Mouse (Mus musculus) liver (tissue): ENCODE measurements around the gene Gm20671.
A peak's percentile ranks its signal among the peaks of the same experiment; 100 is the strongest.
"Not testable (repeated sequence)": the region's sequence is repeated elsewhere in the genome, so short reads cannot be mapped to it uniquely, and the experiment has no call there.

Experiments
- DNase-seq: peaks from one replicate; pipeline ENCODE4 v3.0.0-alpha.2; 2020; ENCODE audit warnings: mixed read lengths

Gene Gm20671

GRCm38 (mm10) chr5:32827009-32827408 lies at the start of gene Gm20671:
TSS of gene Gm20671 (minus strand) at chr5:32827109.
- DNase-seq, result no peak

- no peak for DNase-seq
Measured at GRCm38 (mm10) chr5:32872346-32872745, 45.4 kb upstream of the Gm20671 start.

DNA sequence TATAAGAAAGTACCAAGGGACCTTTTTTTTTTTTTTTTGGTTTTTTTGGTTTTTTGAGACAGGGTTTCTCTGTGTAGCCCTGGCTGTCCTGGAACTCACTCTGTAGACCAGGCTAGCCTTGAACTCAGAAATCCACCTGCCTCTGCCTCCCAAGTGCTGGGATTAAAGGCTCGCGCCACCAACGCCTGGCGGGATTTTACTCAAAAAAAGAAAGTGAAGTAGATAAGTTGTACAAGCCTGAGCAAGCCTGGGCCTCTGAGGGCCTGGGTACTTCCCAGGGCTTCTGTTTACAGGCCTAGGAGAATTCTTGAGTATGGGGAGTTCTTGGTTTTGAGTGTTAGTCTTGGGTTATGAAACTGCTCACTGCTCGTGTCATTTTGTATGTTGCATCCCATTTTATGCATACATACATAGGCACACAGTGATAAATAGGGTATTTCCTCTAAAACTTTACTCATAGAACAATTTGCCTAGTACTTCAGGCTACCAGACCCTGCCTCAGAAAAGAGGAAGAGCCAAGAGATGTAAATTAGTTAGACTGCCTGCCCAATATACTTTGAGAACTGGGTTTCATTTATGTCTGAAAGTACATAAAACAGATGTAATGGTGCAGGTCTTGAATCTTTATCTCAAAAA lies 42.6 kb upstream of the Gm20671 start:
- no peak for DNase-seq

DNA sequence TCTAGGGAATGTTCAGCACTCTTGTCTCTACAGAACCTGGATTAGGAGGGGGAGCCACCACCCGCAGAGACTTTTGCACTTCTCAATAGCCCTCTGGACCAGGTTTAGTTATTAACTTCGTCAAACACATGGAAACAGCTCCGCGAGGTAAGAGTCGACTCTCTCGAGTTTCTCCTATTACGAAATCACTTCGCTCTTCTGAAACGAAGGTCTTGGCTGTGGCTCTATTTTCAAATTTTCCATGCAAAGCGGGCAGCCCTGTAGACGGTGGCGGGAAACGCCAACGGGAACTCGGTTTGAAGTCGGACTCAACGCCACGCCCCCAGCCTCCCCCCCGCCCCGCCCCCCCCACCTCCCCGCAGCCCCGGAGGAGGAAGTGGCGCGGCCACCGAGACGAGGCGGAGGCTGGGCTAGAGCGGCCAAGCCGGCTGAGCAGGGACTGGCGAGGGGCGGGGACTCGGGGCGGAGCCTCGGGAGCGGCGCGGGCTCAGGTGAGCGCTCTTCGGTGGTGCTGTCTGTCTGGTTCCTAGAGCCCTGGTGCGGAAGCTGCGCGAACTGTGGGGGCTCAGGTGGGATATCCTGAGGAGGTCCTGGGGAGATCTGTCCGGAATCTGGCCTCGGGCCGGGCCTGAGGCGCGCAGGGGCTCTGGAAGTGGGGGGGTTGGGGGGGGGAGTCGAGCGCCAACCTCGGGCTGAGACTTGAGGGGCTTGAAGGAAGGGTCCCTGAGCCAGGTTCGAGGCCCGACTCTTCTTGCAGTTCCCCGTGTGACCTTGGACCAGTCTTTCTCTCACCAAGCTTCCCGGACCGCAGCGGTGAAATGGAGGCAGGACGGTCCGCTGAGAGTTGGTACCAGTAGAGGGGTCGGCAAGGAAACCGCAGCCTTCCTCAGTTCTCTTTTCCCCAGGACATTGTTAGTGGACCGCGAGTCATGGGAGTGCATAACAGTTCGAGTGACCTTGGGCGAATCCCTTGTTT lies 36.6 kb upstream of the Gm20671 start, which contains the start of gene Depdc5:
Gene Depdc5 (plus strand): TSS at position 449 of the 976 bp plus-strand sequence.
- peak; percentile 99 for DNase-seq

DNA sequence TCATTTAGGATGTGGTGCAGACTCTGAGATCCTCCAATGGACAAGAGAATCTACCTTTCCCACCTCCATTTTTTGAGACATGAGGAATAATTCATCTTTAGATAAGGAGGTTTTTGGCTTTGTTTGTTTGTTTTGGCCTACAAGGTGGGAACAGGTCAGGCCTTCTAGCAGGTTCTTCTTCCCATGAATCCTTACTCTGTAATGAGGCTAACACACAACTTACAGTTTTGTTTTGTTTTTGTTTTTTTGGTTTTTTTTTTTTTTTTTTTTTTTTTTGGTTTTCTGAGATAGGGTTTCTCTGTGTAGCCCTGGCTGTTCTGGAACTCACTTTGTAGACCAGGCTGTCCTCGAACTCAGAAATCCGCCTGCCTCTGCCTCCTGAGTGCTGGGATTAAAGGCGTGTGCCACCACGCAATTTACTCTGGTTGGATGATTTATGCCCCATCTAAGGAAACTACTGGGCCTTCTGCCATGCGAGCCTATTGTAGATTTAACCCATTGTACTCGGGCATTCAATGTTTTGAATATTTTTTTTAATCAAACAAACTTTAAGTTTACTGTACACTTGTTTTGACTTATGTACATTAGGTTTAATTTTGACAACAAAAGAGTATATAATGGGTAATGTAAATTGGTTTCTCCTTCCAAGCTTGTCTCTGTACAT lies 35.7 kb upstream of the Gm20671 start:
- no peak for DNase-seq

DNA sequence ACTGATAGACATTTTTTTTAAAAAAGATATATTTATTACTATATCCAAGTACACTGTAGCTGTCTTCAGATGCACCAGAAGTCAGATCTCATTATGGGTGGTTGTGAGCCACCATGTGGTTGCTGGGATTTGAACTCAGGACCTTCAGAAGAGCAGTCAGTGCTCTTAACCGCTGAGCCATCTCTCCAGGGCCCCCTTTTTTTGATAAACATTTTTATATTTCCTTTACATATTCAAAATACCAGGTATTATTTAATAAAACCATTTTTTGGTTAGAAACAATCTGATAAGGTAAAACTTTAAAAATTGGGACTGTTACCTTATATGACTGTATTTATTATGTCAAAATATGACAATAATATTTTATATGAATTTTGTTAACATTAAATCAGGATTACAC lies 34.2 kb upstream of the Gm20671 start:
- DNase-seq, result no peak

DNA sequence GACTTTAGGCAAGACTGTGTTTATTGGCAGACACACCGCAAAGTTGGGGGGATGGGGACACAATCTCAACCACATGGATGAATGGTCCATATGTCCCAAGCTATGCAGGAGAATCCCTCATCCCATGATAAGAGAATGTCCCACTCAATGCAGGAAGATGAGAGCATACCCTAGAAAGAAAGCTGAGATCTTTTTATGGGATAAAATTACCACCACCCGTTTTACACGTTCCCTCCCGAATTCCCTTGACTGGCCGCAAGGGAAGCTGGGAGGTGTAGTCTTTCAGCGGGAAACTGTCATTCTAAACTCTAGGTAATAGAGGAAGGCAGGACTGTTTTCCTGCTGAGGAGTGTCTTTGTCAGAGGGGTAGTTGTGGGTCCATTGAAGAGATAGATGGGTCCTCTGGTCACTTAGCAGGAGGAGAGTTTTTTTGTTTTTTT lies 30.9 kb upstream of the Gm20671 start:
- peak; percentile 53 for DNase-seq

GRCm38 (mm10) chr5:32855274-32855673 lies 28.4 kb upstream of the Gm20671 start:
- DNase-seq, result not testable (repeated sequence)

- DNase-seq, result no peak
Measured at GRCm38 (mm10) chr5:32854818-32855217, 27.9 kb upstream of the Gm20671 start.

GRCm38 (mm10) chr5:32853731-32854507 lies 27.0 kb upstream of the Gm20671 start, which contains the start of gene Prr14l:
TSS of gene Prr14l (minus strand) at chr5:32854256.
- DNase-seq, result peak; percentile 98

DNA sequence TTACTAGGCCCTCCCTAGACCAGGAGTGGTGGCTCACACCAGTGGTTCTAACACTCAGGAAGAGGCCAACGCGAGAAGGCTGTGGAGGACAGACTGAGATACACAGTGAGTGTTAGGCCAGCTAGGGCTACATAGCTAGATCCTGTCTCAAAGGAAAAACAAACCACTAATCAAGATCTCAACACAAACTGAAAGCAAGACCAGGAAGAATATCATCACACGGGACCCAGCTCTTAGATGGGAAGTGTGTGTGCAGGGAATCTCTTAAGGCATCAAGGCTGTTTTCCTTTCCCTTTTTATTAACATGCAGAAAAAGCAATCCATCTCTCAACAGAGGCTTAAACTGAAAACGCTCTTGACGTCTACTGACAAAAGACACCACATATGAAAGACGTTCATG lies 25.1 kb upstream of the Gm20671 start:
- DNase-seq, result no peak

DNA sequence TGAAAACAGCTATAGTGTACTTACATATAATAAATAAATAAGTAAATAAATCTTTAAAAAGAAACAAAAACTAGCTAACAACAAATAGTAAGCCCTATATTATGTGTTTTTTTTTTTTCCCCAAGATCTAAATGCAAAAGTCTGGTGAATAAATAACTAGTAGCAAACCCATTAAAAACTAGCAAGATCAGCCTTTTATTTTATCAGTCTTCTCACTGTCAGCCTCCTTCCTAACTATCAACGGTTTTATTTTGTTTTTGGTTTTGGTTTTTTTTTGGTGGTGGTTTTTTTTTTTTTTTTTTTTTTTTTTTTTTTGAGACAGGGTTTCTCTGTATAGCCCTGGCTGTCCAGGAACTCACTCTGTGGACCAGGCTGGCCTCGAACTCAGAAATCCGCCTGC lies 22.7 kb upstream of the Gm20671 start:
- not testable (repeated sequence) for DNase-seq

- DNase-seq, result peak; percentile 16
Measured at GRCm38 (mm10) chr5:32849178-32849577, 22.3 kb upstream of the Gm20671 start.

DNA sequence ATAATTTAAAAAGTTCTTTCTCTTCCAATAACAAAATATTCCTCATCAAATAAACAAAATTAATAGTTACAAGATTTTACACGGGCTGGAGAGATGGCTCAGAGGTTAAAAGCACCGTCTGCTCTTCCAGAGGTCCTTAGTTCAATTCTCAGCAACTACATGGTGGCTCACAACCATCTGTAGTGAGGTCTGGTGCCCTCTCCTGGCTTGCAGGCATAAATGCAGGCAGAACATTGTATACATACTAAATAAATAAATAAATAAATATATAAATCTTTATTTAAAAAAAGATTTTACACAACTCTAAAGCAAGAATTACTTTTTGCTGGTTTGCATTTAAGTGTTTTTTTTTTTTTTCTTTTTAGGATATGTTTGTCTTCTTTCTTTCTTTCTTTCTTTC lies 13.1 kb upstream of the Gm20671 start:
- DNase-seq, result no peak

- no peak for DNase-seq
Measured at GRCm38 (mm10) chr5:32836976-32837375, 10.1 kb upstream of the Gm20671 start.

DNA sequence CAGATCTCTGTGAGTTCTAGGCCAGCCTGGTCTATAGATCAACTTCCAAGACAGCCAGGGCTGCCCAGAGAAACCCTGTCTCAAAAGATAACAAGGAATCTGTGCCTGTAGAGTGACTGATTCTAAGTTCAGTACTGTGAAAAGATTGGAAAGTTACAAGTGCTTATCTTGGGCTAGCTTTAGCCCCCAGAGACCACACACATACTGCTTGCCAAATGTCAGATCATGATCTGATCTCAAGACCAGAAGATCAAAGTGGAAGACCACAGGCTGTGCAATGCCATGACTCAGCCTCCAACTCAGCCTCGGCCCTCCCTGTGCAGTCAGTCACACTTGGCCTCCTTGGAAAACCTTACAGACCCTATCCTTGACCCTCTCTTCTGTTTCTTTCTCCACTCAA lies 7.6 kb upstream of the Gm20671 start:
- DNase-seq, result no peak

DNA sequence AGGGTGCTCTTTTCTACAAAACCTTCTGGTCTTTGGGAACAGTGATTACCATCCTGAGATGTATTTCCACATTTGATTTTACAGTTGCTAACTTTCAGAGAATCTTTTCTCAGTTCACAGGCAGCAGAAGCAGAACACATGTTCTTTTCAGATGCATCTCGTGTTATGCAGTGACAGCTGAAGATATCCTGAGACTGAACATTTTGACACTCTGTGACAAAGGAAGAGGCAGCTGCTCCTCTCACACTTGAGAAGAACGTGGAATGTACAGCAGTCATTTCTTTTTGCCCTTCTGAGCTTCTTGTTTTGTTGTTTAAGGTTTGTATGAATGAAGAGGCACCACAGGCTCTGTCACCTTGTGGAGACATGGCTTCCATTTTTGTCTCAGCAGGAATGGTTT lies 3.1 kb upstream of the Gm20671 start:
- DNase-seq, result no peak

DNA sequence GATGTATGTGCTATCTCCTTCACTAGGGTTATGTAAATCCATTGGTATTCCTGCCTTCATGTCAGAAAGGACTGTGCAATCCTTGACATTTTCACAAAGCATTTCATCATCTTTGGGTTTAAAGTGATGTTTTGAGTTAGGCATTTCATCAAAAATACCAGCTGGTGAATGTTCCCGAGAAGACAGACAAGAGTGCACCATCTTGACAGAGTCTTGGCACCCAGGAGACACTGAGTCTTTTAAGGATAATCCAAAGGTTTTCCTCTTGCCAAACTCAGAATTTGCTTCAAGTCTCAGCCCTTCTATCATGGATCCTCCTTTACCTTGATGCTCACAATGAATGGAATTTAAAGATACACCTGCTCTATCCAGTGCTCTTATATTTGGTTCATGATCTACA lies 1.9 kb upstream of the Gm20671 start:
- DNase-seq, result not testable (repeated sequence)

- DNase-seq, result no peak
Measured at GRCm38 (mm10) chr5:32820471-32820870, 6.4 kb downstream of the Gm20671 start.

- DNase-seq, result no peak
Measured at GRCm38 (mm10) chr5:32815396-32815795, 11.5 kb downstream of the Gm20671 start.

- DNase-seq, result not testable (repeated sequence)
Measured at GRCm38 (mm10) chr5:32786454-32786853, 40.5 kb downstream of the Gm20671 start.

DNA sequence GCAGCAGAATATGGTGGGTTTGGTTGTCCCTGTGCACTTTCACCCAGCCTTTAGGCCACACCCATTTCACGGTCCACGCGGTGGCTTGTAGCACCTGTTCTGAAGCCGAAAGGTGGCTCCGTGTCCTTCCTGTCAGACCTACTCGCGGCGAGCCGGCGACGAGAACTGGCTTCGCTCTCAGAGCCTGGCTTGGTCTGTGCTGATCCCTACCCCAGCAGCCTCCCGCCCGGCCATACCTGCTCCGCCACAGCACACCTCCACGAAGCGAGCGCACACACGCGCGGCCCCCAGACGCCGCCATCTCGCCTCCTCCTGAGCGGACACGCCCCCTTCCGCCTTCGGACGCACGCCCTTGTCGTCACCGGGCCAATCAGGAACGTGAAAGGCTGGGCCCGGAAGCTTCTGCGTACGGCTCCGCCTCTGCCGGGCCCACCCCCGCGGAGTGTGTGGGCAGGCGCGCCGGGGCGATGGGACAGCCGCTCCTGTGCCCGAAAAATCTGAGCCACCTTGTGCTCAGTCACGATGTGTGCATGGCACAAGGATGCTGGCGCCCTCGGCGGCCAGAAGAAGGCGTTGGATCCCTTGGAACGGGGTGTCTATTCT lies 41.5 kb downstream of the Gm20671 start, which contains the start of gene Pisd:
Gene Pisd (minus strand): TSS at position 334 of the 603 bp plus-strand sequence.
- peak; percentile 94 for DNase-seq
